Mouse (Mus musculus): Measurements from ENCODE around the gene Cox17. TPM values are rescaled to one million over a fixed set of nuclear protein-coding genes. Genes with fewer than 3 reads are reported as not detected.
A peak's percentile ranks its signal among the peaks of the same experiment; 100 is the strongest.

Gene Cox17
- polyA plus RNA-seq, 1 experiment from 2014 or later: 124 TPM

GRCm38 (mm10) chr16:38362493-38363255 is 15.9 kb downstream of the Cox17 start:
- Histone ChIP-seq H3K4me2 (replicated peaks) (no peak overlapping the region), H3K27me3 (no peaks in the 10 kb centered on the region), H3K36me3 (no peaks in the 10 kb centered on the region), H3K9ac (no peak overlapping the region), H3K4me1 (peaks cover 9% of the 10 kb centered on the region; the same call in 1 of the 2 replicates), H3K27ac (replicated peaks) (no peak overlapping the region), H3K9me3 (replicated peaks) (no peaks in the 10 kb centered on the region), H3K4me3 (replicated peaks) (no peak overlapping the region)
- 75% methylated on average over 20 of the region's 20 CpGs for WGBS
- ATAC-seq (ENCODE audit: insufficient number of reproducible peaks, low FRiP score, low TSS enrichment, low read depth): no peak

- no peak for ATAC-seq (ENCODE audit: insufficient number of reproducible peaks, low FRiP score, low TSS enrichment, low read depth)
- H3K4me3 ChIP-seq (replicated peaks): no peak overlapping the region
- no peaks in the 10 kb centered on the region for H3K27me3 ChIP-seq
- H3K9me3 ChIP-seq (replicated peaks): no peaks in the 10 kb centered on the region
- peaks cover 9% of the 10 kb centered on the region; the same call in 1 of the 2 replicates for H3K4me1 ChIP-seq
- no peak overlapping the region for H3K27ac ChIP-seq (replicated peaks)
- 78% methylated on average over 3 of the region's 3 CpGs for WGBS
- no peaks in the 10 kb centered on the region for H3K36me3 ChIP-seq
- no peak overlapping the region for H3K9ac ChIP-seq
- no peak overlapping the region for H3K4me2 ChIP-seq (replicated peaks)
These were observed 16.4 kb downstream of the Cox17 start for GRCm38 (mm10) chr16:38363256-38363595.

GRCm38 (mm10) chr16:38363657-38364056 is 16.9 kb downstream of the Cox17 start:
- Histone ChIP-seq H3K4me2 (replicated peaks) (no peak overlapping the region), H3K9me3 (replicated peaks) (no peaks in the 10 kb centered on the region), H3K27ac (replicated peaks) (no peak overlapping the region), H3K27me3 (no peaks in the 10 kb centered on the region), H3K36me3 (no peaks in the 10 kb centered on the region), H3K4me3 (replicated peaks) (no peak overlapping the region), H3K4me1 (peaks cover 9% of the 10 kb centered on the region; the same call in 1 of the 2 replicates), H3K9ac (no peak overlapping the region)
- ATAC-seq (ENCODE audit: insufficient number of reproducible peaks, low FRiP score, low TSS enrichment, low read depth): no peak
- WGBS: 87% methylated on average over 7 of the region's 7 CpGs

- Histone ChIP-seq H3K4me3 (replicated peaks) (no peak overlapping the region), H3K9ac (no peak overlapping the region), H3K4me2 (replicated peaks) (no peak overlapping the region), H3K27me3 (no peaks in the 10 kb centered on the region), H3K9me3 (replicated peaks) (no peaks in the 10 kb centered on the region), H3K27ac (replicated peaks) (no peak overlapping the region), H3K4me1 (peaks cover 9% of the 10 kb centered on the region; the same call in 1 of the 2 replicates), H3K36me3 (no peaks in the 10 kb centered on the region)
- WGBS: 82% methylated on average over 10 of the region's 10 CpGs
- ATAC-seq (ENCODE audit: insufficient number of reproducible peaks, low FRiP score, low TSS enrichment, low read depth): no peak
These were observed 18.6 kb downstream of the Cox17 start for GRCm38 (mm10) chr16:38365390-38365789.

GRCm38 (mm10) chr16:38366231-38366630 is 19.4 kb downstream of the Cox17 start:
- H3K4me1 ChIP-seq: peaks cover 9% of the 10 kb centered on the region; the same call in 1 of the 2 replicates
- no peaks in the 10 kb centered on the region for H3K27me3 ChIP-seq
- H3K4me3 ChIP-seq (replicated peaks): no peak overlapping the region
- no peak for ATAC-seq (ENCODE audit: insufficient number of reproducible peaks, low FRiP score, low TSS enrichment, low read depth)
- no peaks in the 10 kb centered on the region for H3K36me3 ChIP-seq
- no peak overlapping the region for H3K9ac ChIP-seq
- H3K27ac ChIP-seq (replicated peaks): no peak overlapping the region
- 72% methylated on average over 4 of the region's 4 CpGs for WGBS
- no peaks in the 10 kb centered on the region for H3K9me3 ChIP-seq (replicated peaks)
- H3K4me2 ChIP-seq (replicated peaks): no peak overlapping the region

GRCm38 (mm10) chr16:38368336-38368735 is 21.5 kb downstream of the Cox17 start:
- H3K4me2 ChIP-seq (replicated peaks): no peak overlapping the region
- H3K36me3 ChIP-seq: no peaks in the 10 kb centered on the region
- no peak overlapping the region for H3K27ac ChIP-seq (replicated peaks)
- no peaks in the 10 kb centered on the region for H3K27me3 ChIP-seq
- H3K9ac ChIP-seq: no peak overlapping the region
- no peak overlapping the region for H3K4me3 ChIP-seq (replicated peaks)
- H3K4me1 ChIP-seq: no peaks in the 10 kb centered on the region
- 44% methylated on average over 10 of the region's 10 CpGs for WGBS
- ATAC-seq (ENCODE audit: insufficient number of reproducible peaks, low FRiP score, low TSS enrichment, low read depth): peak; percentile 49; the same call in 1 of the 2 replicates
- H3K9me3 ChIP-seq (replicated peaks): no peaks in the 10 kb centered on the region

- ATAC-seq (ENCODE audit: insufficient number of reproducible peaks, low FRiP score, low TSS enrichment, low read depth): peak; percentile 17; the same call in 1 of the 2 replicates
- whole genome bisulfite sequencing: 82% methylated on average over 7 of the region's 7 CpGs
- Histone ChIP-seq H3K27ac (replicated peaks) (no peak overlapping the region), H3K4me2 (replicated peaks) (no peak overlapping the region), H3K27me3 (no peaks in the 10 kb centered on the region), H3K9me3 (replicated peaks) (no peaks in the 10 kb centered on the region), H3K4me3 (replicated peaks) (no peak overlapping the region), H3K36me3 (no peaks in the 10 kb centered on the region), H3K9ac (no peak overlapping the region), H3K4me1 (no peaks in the 10 kb centered on the region)
These were observed 22.2 kb downstream of the Cox17 start for GRCm38 (mm10) chr16:38369000-38369399.

GRCm38 (mm10) chr16:38369431-38369830 is 22.6 kb downstream of the Cox17 start:
- ATAC-seq (ENCODE audit: insufficient number of reproducible peaks, low FRiP score, low TSS enrichment, low read depth): 0 out of 2 replicates have a peak, but pooled peaks have one; percentile 4
- WGBS: 88% methylated on average over 8 of the region's 8 CpGs
- H3K4me3 ChIP-seq (replicated peaks): no peak overlapping the region

GRCm38 (mm10) chr16:38369992-38370484 is 23.2 kb downstream of the Cox17 start:
- H3K27me3 ChIP-seq: no peaks in the 10 kb centered on the region
- no peak overlapping the region for H3K9ac ChIP-seq
- no peak for ATAC-seq (ENCODE audit: insufficient number of reproducible peaks, low FRiP score, low TSS enrichment, low read depth)
- 0 out of 2 replicates have a peak, but pooled peaks cover 4% of the 10 kb centered on the region for H3K4me1 ChIP-seq
- no peaks in the 10 kb centered on the region for H3K36me3 ChIP-seq
- H3K4me2 ChIP-seq (replicated peaks): no peak overlapping the region
- H3K9me3 ChIP-seq (replicated peaks): no peaks in the 10 kb centered on the region
- H3K27ac ChIP-seq (replicated peaks): no peak overlapping the region; the same call in 1 of the 2 replicates
- WGBS: 62% methylated on average over 4 of the region's 4 CpGs
- no peak overlapping the region for H3K4me3 ChIP-seq (replicated peaks)

More at GRCm38 (mm10) chr16:38369431-38369830, 22.6 kb downstream of the Cox17 start:
- H3K36me3 ChIP-seq: no peaks in the 10 kb centered on the region
- H3K27ac ChIP-seq (replicated peaks): no peak overlapping the region
- no peaks in the 10 kb centered on the region for H3K27me3 ChIP-seq
- no peak overlapping the region for H3K9ac ChIP-seq
- no peaks in the 10 kb centered on the region for H3K9me3 ChIP-seq (replicated peaks)
- H3K4me2 ChIP-seq (replicated peaks): no peak overlapping the region
- H3K4me1 ChIP-seq: no peaks in the 10 kb centered on the region

- Histone ChIP-seq H3K4me1 (0 out of 2 replicates have a peak, but pooled peaks cover 5% of the 10 kb centered on the region), H3K27me3 (no peaks in the 10 kb centered on the region), H3K36me3 (no peaks in the 10 kb centered on the region), H3K4me3 (replicated peaks) (no peak overlapping the region), H3K9ac (no peak overlapping the region), H3K27ac (replicated peaks) (no peak overlapping the region; the same call in 1 of the 2 replicates), H3K4me2 (replicated peaks) (no peak overlapping the region), H3K9me3 (replicated peaks) (no peaks in the 10 kb centered on the region)
- 78% methylated on average over 8 of the region's 8 CpGs for WGBS
- ATAC-seq (ENCODE audit: insufficient number of reproducible peaks, low FRiP score, low TSS enrichment, low read depth): no peak; the same call in 1 of the 2 replicates
These were observed 24.0 kb downstream of the Cox17 start for GRCm38 (mm10) chr16:38370633-38371374.

GRCm38 (mm10) chr16:38371705-38372296 is 25.0 kb downstream of the Cox17 start:
- no peak overlapping the region for H3K4me3 ChIP-seq (replicated peaks)
- no peaks in the 10 kb centered on the region for H3K9me3 ChIP-seq (replicated peaks)
- H3K36me3 ChIP-seq: no peaks in the 10 kb centered on the region
- WGBS: 84% methylated on average over 15 of the region's 15 CpGs
- no peak for ATAC-seq (ENCODE audit: insufficient number of reproducible peaks, low FRiP score, low TSS enrichment, low read depth)
- no peak overlapping the region for H3K9ac ChIP-seq
- H3K27me3 ChIP-seq: no peaks in the 10 kb centered on the region
- H3K4me1 ChIP-seq: peaks cover 12% of the 10 kb centered on the region; the same call in 1 of the 2 replicates
- H3K4me2 ChIP-seq (replicated peaks): no peak overlapping the region
- H3K27ac ChIP-seq (replicated peaks): no peak overlapping the region
